Mouse (Mus musculus) kidney, adult 2 months (tissue): Measurements from ENCODE around the gene Cbfa2t3.

Experiments used
- CTCF ChIP-seq: fragments of 200-500 bp; conservative IDR thresholded peaks from 2 replicates; pipeline ENCODE4 v1.5.1; 2011; ENCODE audit warnings: low read depth, mild to moderate bottlenecking, control low read depth, low read length, moderate library complexity, mixed read lengths; ENCODE audit not compliant: insufficient read depth, insufficient read length
- POLR2A ChIP-seq: fragments of 200-500 bp; IDR thresholded peaks from one replicate; pipeline ENCODE4 v1.6.1; 2011; ENCODE audit warnings: low read depth, low read length, control low read depth

GRCm38 (mm10) chr8:122666827-122667226 is 32.1 kb downstream of the Cbfa2t3 start:
- TF ChIP-seq CTCF, result no peak
- TF ChIP-seq POLR2A, result no peak
